Mouse (Mus musculus) C2C12 (cell line): ENCODE data around the gene Pheta1. TPM values are rescaled to one million over a fixed set of nuclear protein-coding genes. Genes with fewer than 3 reads are reported as not detected.

Source experiments
- H3K27me3 ChIP-seq: one replicate; pipeline ENCODE4 v1.6.1; 2011; ENCODE audit not compliant: control insufficient read depth, insufficient read depth, insufficient read length
- H3K36me3 ChIP-seq: one replicate; pipeline ENCODE4 v1.6.1; 2011; ENCODE audit not compliant: control insufficient read depth, insufficient read depth
- H3K4me3 ChIP-seq: one replicate; pipeline ENCODE4 v1.5.1; 2011; ENCODE audit warnings: mild to moderate bottlenecking, control low read depth; ENCODE audit not compliant: poor library complexity, insufficient read depth, severe bottlenecking
- H3K79me2 ChIP-seq: one replicate; pipeline ENCODE4 v1.6.1; 2011; ENCODE audit not compliant: control insufficient read depth, insufficient read depth
- H3K79me3 ChIP-seq: one replicate; pipeline ENCODE4 v1.6.1; 2011; ENCODE audit warnings: low read depth, control low read depth
- H3ac ChIP-seq: one replicate; pipeline ENCODE3; 2011; ENCODE audit warnings: low read depth; ENCODE audit not compliant: control insufficient read depth, insufficient read length
- CEBPB ChIP-seq: IDR thresholded peaks from one replicate; pipeline ENCODE4 v1.6.1; 2011; ENCODE audit warnings: low read depth, mild to moderate bottlenecking, control low read depth, moderate library complexity
- CTCF ChIP-seq: IDR thresholded peaks from one replicate; pipeline ENCODE4 v1.5.1; 2011; ENCODE audit not compliant: control insufficient read depth, insufficient read depth, insufficient read length
- FOSL1 ChIP-seq: IDR thresholded peaks from one replicate; pipeline ENCODE4 v1.8.0; 2011; ENCODE audit warnings: mild to moderate bottlenecking, low read length; ENCODE audit not compliant: poor library complexity, insufficient read depth, severe bottlenecking
- MAX ChIP-seq: IDR thresholded peaks from one replicate; pipeline ENCODE4 v1.6.1; 2011; ENCODE audit warnings: mild to moderate bottlenecking, control low read depth
- MYOD1 ChIP-seq: IDR thresholded peaks from one replicate; pipeline ENCODE4 v1.6.1; 2011; ENCODE audit warnings: low read depth; ENCODE audit not compliant: control insufficient read depth, insufficient read length
- MYOG ChIP-seq: IDR thresholded peaks from one replicate; pipeline ENCODE4 v1.6.1; 2011; ENCODE audit not compliant: control insufficient read depth, insufficient read length; ENCODE audit errors: extremely low read depth
- USF1 ChIP-seq: IDR thresholded peaks from one replicate; pipeline ENCODE4 v1.6.1; 2011; ENCODE audit warnings: low read depth, mild to moderate bottlenecking, control low read depth, moderate library complexity
- polyA plus RNA-seq: library from polyadenylated mRNA; unstranded; fragments of >200 nt; fragmentation: generic; extraction: Trizol; gene quantifications from one replicate; pipeline ENCODE4 v1.2.1, GENCODE M21; 2012; ENCODE audit warnings: missing spikeins

The Pheta1 gene
- polyA plus RNA-seq, 1 experiment, result 12.9 TPM

DNA sequence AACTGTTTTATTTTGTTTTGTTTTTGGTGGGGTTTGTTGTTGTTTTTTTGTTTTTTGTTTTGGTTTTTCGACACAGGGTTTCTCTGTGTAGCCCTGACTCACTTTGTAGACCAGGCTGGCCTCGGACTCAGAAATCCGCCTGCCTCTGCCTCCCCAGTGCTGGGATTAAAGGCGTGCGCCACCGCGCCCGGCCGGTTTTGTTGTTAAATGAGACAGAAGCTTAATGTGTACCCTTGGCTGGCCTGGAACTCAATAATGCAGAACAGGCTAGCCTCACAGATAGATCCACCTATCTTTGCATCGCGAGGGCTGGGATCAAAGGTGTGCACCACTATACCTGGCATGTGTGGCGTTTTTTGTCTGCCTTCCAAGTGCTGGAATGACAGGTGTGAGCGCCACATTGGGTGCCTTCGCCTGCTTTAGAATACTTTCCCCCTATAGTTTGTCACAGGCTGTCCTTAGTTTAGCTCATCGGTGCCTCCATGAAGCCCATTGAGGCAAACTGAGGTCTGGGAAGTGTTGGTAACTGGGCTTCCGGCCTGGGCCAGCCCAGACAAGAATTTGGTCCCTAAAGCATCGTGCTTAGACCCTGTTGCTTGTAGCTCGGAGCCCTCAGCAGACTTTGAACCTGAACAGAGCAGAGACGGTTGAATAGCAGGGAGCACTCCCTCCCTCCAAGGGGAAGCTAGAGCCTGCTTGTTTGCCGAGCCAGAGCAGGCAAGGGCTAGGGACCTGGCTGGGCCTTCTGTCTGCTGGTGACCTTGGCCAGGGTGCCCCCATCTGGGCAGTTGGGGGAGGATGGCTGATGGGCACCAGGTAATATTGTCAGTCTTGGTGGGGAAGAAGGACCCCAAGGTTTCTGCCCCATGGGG lies 930 bp downstream of the Pheta1 start:
- Histone ChIP-seq H3K36me3 (no peaks in the 10 kb centered on the region), H3K4me3 (peak overlapping the region; percentile 69), H3ac (no peak overlapping the region), H3K79me3 (peaks cover 8% of the 10 kb centered on the region), H3K79me2 (peaks cover 21% of the 10 kb centered on the region), H3K27me3 (no peaks in the 10 kb centered on the region)
- no peak for TF ChIP-seq CEBPB
- no peak for TF ChIP-seq MYOD1
- TF ChIP-seq CTCF, result peak; percentile 6
- no peak for TF ChIP-seq MAX
- no peak for TF ChIP-seq USF1
- no peak for TF ChIP-seq MYOG

GRCm38 (mm10) chr5:121853368-121854051 lies 4.7 kb downstream of the Pheta1 start:
- no peaks in the 10 kb centered on the region for H3K36me3 ChIP-seq
- TF ChIP-seq USF1 (no peak), FOSL1 (no peak), MYOG (no peak), CTCF (no peak), CEBPB (no peak), MYOD1 (no peak), MAX (no peak)
- peaks cover 21% of the 10 kb centered on the region for H3K79me2 ChIP-seq
- H3K4me3 ChIP-seq, result no peak overlapping the region
- peaks cover 8% of the 10 kb centered on the region for H3K79me3 ChIP-seq
- H3ac ChIP-seq, result no peak overlapping the region
- H3K27me3 ChIP-seq, result no peaks in the 10 kb centered on the region

- Histone ChIP-seq H3K36me3 (no peaks in the 10 kb centered on the region), H3K4me3 (no peak overlapping the region), H3K27me3 (no peaks in the 10 kb centered on the region), H3ac (no peak overlapping the region), H3K79me3 (peaks cover 2% of the 10 kb centered on the region), H3K79me2 (peaks cover 13% of the 10 kb centered on the region)
- TF ChIP-seq MAX (no peak), USF1 (no peak), CTCF (no peak), CEBPB (no peak), MYOD1 (no peak), MYOG (no peak), FOSL1 (no peak)
Measured at GRCm38 (mm10) chr5:121854768-121855167, 6.0 kb downstream of the Pheta1 start.

GRCm38 (mm10) chr5:121856740-121857139 lies 8.0 kb downstream of the Pheta1 start:
- Histone ChIP-seq H3K79me2 (no peaks in the 10 kb centered on the region), H3ac (no peak overlapping the region), H3K36me3 (no peaks in the 10 kb centered on the region), H3K79me3 (no peaks in the 10 kb centered on the region), H3K4me3 (no peak overlapping the region), H3K27me3 (no peaks in the 10 kb centered on the region)
- TF ChIP-seq USF1 (no peak), CTCF (no peak), CEBPB (no peak), MAX (no peak), FOSL1 (no peak), MYOD1 (no peak), MYOG (no peak)

DNA sequence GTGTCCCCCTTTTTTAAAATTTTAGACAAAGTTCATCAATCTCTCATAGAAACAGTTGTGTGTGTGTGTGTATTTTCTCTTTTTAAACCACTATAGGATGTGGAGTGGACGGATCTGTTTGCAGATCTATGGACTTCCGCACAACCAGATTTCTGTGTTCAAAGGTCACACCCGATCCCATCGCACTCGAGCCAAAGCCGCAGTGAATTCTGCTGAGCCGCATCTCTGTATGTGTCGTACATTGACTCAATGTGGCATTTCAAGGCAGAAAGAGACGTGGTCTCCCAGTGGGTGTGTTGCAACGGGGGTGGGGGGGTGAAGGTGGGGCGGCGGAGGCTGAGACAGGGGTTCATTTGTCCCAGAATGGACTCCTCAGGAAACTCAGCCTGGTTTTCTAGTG lies 9.6 kb downstream of the Pheta1 start:
- TF ChIP-seq FOSL1 (no peak), USF1 (no peak), MAX (no peak), CTCF (no peak), CEBPB (no peak), MYOG (no peak), MYOD1 (no peak)
- Histone ChIP-seq H3K4me3 (no peak overlapping the region), H3K79me3 (no peaks in the 10 kb centered on the region), H3K36me3 (no peaks in the 10 kb centered on the region), H3ac (no peak overlapping the region), H3K79me2 (no peaks in the 10 kb centered on the region), H3K27me3 (no peaks in the 10 kb centered on the region)
